Mouse (Mus musculus): ENCODE data around the gene Timm44. TPM values are rescaled to one million over a fixed set of nuclear protein-coding genes. Genes with fewer than 3 reads are reported as not detected.

The Timm44 gene
- polyA plus RNA-seq, 1 experiment from 2014 or later: 67.0 TPM

Other genes with a start within 250 kb of the Timm44 start
- not detected in 2 replicates for gene Cd209f, start 170.1 kb downstream of the Timm44 start, polyA plus RNA-seq (2014; fragmentation: Nextera tagmentation; extraction: Ambion mirVana)
- not detected in 2 replicates for gene Cd209g, start 141.8 kb downstream of the Timm44 start, polyA plus RNA-seq (2014; fragmentation: Nextera tagmentation; extraction: Ambion mirVana)
- 32.6 and 32.8 TPM in 2 replicates for gene Evi5l, start 109.3 kb downstream of the Timm44 start, polyA plus RNA-seq (2014; fragmentation: Nextera tagmentation; extraction: Ambion mirVana)
- gene Prr36, start 58.5 kb downstream of the Timm44 start, polyA plus RNA-seq (2014; fragmentation: Nextera tagmentation; extraction: Ambion mirVana): 42.8 and 47.3 TPM in 2 replicates
- 0.20 and 0.21 TPM in 2 replicates for gene Lrrc8e, start 49.1 kb downstream of the Timm44 start, polyA plus RNA-seq (2014; fragmentation: Nextera tagmentation; extraction: Ambion mirVana)
- gene Map2k7, start 37.2 kb downstream of the Timm44 start, polyA plus RNA-seq (2014; fragmentation: Nextera tagmentation; extraction: Ambion mirVana): 14.1 and 19.5 TPM in 2 replicates
- 0.88 and 0.90 TPM in 2 replicates for gene Gm49320, start 37.0 kb downstream of the Timm44 start, polyA plus RNA-seq (2014; fragmentation: Nextera tagmentation; extraction: Ambion mirVana)
- gene Tgfbr3l, start 27.7 kb downstream of the Timm44 start, polyA plus RNA-seq (2014; fragmentation: Nextera tagmentation; extraction: Ambion mirVana): 3.3 and 4.0 TPM in 2 replicates
- 64.4 and 77.5 TPM in 2 replicates for gene Snapc2, start 22.8 kb downstream of the Timm44 start, polyA plus RNA-seq (2014; fragmentation: Nextera tagmentation; extraction: Ambion mirVana)
- gene Ctxn1, start 16.6 kb downstream of the Timm44 start, polyA plus RNA-seq (2014; fragmentation: Nextera tagmentation; extraction: Ambion mirVana): 153 and 167 TPM in 2 replicates
- 23.7 and 24.6 TPM in 2 replicates for gene Ccl25, start 49.3 kb upstream of the Timm44 start, polyA plus RNA-seq (2014; fragmentation: Nextera tagmentation; extraction: Ambion mirVana)
- gene Elavl1, start 49.5 kb upstream of the Timm44 start, polyA plus RNA-seq (2014; fragmentation: Nextera tagmentation; extraction: Ambion mirVana): 371 and 394 TPM in 2 replicates
- gene Cers4, start 217.1 kb upstream of the Timm44 start, polyA plus RNA-seq (2014; fragmentation: Nextera tagmentation; extraction: Ambion mirVana): 17.0 and 22.6 TPM in 2 replicates